Mouse (Mus musculus) gastrocnemius, adult 18-20 months (tissue): ENCODE measurements around the gene Smim12. TPM values are rescaled to one million over a fixed set of nuclear protein-coding genes. Genes with fewer than 3 reads are reported as not detected.
A peak's percentile ranks its signal among the peaks of the same experiment; 100 is the strongest.

Experiments used
- DNase-seq: peaks from one replicate; pipeline ENCODE4 v3.0.0; 2021; ENCODE audit warnings: low spot score
- total RNA-seq, 2 experiments: library from RNA; stranded (reverse); gene quantifications; 2 replicates each; pipeline ENCODE4 v1.2.3; 2021

Gene Smim12
- total RNA-seq, 2 experiments from 2014 or later = 36.3 to 36.9 TPM

GRCm38 (mm10) chr4:127233416-127234125 is 10.0 kb upstream of the Smim12 start:
- no peak for DNase-seq

- DNase-seq = peak; percentile 81
Measured at GRCm38 (mm10) chr4:127235742-127236487, 7.7 kb upstream of the Smim12 start.

- DNase-seq = no peak
Measured at GRCm38 (mm10) chr4:127236631-127237030, 7.0 kb upstream of the Smim12 start.

GRCm38 (mm10) chr4:127237271-127237670 is 6.3 kb upstream of the Smim12 start:
- DNase-seq = no peak

- no peak for DNase-seq
Measured at GRCm38 (mm10) chr4:127242696-127243095, 888 bp upstream of the Smim12 start.

- no peak for DNase-seq
Measured at GRCm38 (mm10) chr4:127243953-127244352, 369 bp downstream of the Smim12 start.

- peak; percentile 95 for DNase-seq
Measured at GRCm38 (mm10) chr4:127249701-127250349, 6.2 kb downstream of the Smim12 start.

- peak; percentile 30 for DNase-seq
Measured at GRCm38 (mm10) chr4:127251963-127252585, 8.5 kb downstream of the Smim12 start.

GRCm38 (mm10) chr4:127256739-127257138 is 13.2 kb downstream of the Smim12 start:
- DNase-seq = no peak

- DNase-seq = no peak
Measured at GRCm38 (mm10) chr4:127258186-127258897, 14.8 kb downstream of the Smim12 start.

- no peak for DNase-seq
Measured at GRCm38 (mm10) chr4:127261601-127262000, 18.0 kb downstream of the Smim12 start.

- DNase-seq = no peak
Measured at GRCm38 (mm10) chr4:127263438-127264182, 20.0 kb downstream of the Smim12 start.

GRCm38 (mm10) chr4:127264183-127264554 is 20.6 kb downstream of the Smim12 start:
- DNase-seq = no peak

- DNase-seq = peak; percentile 22
Measured at GRCm38 (mm10) chr4:127278451-127279001, 34.9 kb downstream of the Smim12 start.

GRCm38 (mm10) chr4:127279241-127279640 is 35.7 kb downstream of the Smim12 start:
- no peak for DNase-seq

GRCm38 (mm10) chr4:127286907-127287306 is 43.3 kb downstream of the Smim12 start:
- DNase-seq = no peak

GRCm38 (mm10) chr4:127289039-127289548 is 45.5 kb downstream of the Smim12 start:
- DNase-seq = no peak

- DNase-seq = no peak
Measured at GRCm38 (mm10) chr4:127292631-127293030, 49.0 kb downstream of the Smim12 start.
